Mouse (Mus musculus): ENCODE results near the gene Cd6.

DNA sequence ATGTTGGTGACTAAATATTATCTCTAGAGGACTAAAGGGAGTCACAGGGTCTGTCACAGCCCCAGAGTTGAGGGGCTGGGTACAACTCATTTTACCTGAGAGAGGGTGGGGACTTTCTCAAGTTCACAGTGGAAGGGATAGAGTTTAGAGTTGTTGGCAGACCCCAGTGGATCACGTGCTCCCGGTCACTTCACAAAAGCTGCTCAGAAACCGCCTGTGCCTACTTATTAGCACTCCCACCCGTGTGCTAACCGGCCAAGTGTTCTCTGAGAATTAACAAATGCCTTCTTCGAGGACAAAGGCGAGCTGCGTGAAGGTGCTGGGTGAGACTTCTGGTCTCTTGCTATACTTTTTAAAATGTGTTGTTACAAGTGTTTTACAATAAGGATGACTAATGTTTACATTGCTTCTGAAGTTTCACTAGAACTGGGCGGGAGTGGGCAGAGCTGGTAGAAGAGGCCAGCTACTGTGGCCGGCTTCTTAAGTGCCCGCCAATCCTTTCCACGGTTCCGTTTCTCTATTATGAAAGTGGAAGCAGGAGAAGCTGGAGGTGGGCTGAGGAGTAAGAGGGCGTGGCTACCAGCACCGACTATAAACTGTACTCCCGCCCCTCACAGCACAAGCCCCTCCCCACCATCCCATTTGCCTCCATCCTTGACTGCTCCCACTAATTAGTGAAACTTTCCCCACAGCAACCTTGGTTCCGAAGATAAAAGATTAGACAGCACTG, 11.5 kb downstream of the Cd6 start:
- no peak for TF ChIP-seq EP300 (optimal IDR thresholded peaks at IDR 0.05)
- TF ChIP-seq CTCF (IDR thresholded peaks at IDR 0.05; ENCODE audit: low read depth): no peak
